Mouse (Mus musculus) MEL-GATA-1-ER (cell line): ENCODE measurements around the gene Kcnn1.

Experiments used
- DNase-seq: peaks from one replicate; pipeline ENCODE4 v3.0.0-alpha.2; 2012; ENCODE audit warnings: low read depth; ENCODE audit errors: extremely low read depth

Gene Kcnn1

DNA sequence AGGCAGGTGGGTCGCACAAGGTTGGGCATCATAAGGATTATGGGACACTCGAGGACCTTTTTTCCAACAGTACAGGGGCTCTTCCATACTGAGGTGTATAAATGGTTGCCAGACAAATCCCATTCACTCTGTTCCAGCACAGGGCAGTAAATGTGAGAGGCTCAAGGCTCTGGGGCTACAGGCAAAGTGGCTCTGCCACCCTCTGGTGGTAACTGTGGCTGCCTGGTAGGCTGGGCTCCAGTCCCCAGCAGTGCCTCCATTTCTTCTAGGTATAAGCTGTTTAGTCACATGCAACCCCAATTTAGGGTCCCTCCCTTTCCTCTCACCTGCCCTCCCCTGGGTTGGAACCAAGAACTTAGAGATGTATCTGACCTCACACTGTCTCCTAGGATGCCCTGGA, 67.7 kb downstream of the Kcnn1 start:
- no peak for DNase-seq

DNA sequence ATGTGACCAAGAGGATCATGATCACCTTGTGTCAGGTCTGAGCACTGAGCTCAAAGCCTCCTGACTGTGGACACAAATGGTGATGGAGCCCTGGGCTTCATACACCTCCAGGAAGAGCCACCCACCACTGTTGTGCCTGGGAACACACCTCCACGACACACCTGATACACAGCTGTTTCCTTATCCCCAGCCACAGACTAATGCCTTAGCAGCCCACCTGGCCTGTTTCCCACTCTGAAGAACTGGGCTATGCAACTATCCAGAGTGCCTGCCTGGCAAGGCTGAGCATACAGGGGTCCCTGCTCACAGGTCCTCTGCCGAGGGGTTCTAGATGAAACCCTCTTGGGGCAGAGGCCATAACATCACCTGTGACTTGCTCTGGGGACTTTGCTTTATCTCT, 68.8 kb downstream of the Kcnn1 start:
- DNase-seq: no peak

DNA sequence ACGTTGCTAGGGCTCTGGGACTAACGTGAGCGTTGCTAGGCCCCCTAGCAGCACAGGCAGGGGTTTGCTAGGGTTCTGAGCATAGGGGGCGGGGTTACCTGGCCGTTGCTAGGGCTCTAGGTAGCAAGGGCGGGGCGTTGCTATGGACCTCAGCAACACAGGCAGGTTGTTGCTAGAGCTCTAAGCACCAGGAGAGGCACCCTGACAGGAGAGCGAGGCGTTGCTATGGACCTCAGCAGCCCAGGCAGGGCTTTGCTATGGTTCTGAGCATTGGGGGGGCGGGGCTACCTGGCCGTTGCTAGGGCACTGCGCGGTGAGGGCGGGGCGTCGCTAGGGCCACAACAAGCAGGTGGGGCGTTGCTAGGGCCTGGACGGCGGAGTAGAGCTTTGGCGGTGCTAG, 70.4 kb downstream of the Kcnn1 start:
- no peak for DNase-seq
